Mouse (Mus musculus): ENCODE data around the gene Mylk2.
A peak's percentile ranks its signal among the peaks of the same experiment; 100 is the strongest.

The Mylk2 gene

DNA sequence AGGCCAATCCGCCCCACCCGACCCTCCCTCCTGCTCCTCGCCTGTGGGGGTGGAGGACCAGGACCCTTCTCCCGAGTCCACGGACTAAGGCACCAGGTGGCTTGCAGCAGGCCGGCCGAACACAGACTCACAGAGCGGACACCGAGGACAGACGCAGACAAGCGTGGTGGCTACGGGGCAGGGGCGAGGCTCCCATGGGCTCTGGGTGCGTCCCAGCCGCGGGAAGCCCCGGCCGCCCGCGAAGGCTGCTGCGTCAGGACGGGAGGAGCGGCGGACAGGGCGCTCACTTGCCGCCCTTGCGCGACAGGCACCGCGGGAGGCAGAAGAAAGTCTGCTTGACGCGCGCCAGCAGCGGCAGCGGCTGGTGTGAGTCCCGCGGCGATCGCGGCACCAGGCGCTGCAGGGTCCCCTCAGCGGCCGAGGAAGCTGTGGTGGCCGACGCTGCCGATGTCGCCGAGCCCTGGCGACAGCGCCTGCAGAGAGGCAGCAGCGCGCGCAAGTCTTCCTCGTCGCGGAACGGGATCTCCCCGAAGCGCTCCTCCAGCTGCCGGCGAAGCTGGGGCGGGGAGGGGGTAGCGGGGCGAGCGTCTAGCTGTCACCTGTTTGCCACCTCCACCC lies 31.9 kb downstream of the Mylk2 start:
- peak; percentile 57 for DNase-seq (ENCODE audit: extremely low spot score, low spot score)

- DNase-seq (ENCODE audit: extremely low spot score, low spot score): peak; percentile 37
Measured at GRCm38 (mm10) chr2:152943568-152943967, 32.4 kb downstream of the Mylk2 start.

DNA sequence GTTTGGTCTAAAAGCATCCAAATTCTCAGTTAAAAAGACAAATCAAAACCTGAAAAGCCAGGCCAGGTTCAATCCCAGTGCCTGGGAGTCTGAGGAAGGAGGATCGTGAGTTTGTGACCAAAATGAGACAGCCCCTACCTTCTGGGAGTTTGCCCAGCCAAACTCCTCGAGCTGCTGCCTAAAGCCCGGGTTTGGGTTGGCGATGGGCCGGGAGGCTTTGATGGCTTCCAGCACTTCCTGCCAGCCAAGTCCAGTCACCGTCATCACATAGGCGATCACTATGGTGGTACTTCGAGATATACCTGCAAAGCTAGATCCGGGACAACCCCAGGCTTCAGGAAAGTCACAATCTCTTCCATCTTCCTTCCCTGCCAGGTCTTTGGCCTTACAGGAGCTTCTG lies 32.9 kb downstream of the Mylk2 start:
- no peak for DNase-seq (ENCODE audit: extremely low spot score, low spot score)

GRCm38 (mm10) chr2:152947098-152947497 lies 35.9 kb downstream of the Mylk2 start:
- DNase-seq (ENCODE audit: extremely low spot score, low spot score): no peak

DNA sequence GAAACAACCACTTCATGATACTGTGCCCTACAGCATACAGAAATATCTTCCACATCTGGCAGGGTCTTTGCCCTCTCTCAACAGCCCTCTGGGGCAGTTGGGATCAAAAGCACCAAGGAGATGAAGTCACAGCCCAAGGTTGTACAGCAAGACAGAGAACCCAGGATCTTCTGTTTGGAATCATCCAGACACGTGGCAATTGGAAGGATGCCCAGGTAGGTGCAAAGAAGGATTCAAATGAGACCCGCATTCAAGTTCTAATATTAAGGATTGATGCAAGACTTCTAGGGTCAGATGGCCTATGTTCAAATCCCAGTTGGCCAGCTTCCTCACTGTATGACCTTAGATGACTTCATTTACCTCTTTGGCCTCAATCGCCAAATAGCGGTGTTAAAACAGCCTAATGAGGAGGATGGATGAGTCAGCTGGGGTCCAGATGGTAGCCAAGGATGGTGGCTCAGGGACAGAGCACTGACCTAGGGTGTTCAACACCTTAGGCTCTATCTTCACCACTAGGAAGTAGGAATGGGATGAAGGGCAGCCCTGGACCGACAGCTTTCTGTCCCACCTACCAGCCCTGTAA lies 37.4 kb downstream of the Mylk2 start:
- no peak for DNase-seq (ENCODE audit: extremely low spot score, low spot score)

- no peak for DNase-seq (ENCODE audit: extremely low spot score, low spot score)
Measured at GRCm38 (mm10) chr2:152950358-152951064, 39.4 kb downstream of the Mylk2 start.

DNA sequence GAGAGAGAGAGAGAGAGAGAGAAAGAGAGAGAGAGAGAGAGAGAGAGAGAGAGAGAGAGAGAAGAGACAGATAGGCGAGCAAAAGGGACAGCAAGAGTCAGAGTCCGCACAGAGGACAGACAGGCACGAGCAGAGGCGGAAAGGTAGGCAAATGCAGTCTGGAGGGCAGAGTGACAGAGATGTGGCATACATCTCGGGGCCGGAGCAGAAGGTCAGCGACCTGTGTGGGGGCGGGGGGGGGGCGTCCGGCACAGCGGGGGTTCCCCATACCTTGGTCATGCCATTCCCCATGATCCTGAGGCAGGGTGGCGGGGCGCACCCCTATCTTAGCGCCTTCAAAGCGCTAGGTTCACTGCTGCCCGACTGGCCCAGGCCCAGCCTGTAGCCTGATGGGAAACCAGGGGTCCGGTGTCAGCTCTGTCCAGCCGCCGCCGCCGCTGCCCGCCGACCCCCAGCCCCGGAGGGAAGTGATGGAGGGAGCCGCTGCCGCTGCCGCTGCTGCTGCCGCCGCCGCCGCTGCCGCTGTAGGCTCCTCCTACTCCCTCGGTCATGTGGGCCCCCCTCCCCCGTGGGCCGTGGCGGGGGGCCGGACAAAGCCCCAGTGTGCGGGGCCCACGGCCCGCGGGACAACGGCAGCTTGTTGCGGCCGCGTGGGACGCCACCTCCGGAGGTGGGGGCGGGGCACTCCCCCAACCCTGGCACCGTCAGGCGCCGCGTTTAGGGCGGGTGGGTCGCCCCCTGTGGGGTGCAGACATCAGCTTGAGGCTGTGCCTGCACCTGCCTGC lies 40.1 kb downstream of the Mylk2 start, which contains the start of gene Dusp15:
Gene Dusp15 (minus strand): TSS at position 634 of the 785 bp plus-strand sequence.
- DNase-seq (ENCODE audit: extremely low spot score, low spot score): peak; percentile 73

DNA sequence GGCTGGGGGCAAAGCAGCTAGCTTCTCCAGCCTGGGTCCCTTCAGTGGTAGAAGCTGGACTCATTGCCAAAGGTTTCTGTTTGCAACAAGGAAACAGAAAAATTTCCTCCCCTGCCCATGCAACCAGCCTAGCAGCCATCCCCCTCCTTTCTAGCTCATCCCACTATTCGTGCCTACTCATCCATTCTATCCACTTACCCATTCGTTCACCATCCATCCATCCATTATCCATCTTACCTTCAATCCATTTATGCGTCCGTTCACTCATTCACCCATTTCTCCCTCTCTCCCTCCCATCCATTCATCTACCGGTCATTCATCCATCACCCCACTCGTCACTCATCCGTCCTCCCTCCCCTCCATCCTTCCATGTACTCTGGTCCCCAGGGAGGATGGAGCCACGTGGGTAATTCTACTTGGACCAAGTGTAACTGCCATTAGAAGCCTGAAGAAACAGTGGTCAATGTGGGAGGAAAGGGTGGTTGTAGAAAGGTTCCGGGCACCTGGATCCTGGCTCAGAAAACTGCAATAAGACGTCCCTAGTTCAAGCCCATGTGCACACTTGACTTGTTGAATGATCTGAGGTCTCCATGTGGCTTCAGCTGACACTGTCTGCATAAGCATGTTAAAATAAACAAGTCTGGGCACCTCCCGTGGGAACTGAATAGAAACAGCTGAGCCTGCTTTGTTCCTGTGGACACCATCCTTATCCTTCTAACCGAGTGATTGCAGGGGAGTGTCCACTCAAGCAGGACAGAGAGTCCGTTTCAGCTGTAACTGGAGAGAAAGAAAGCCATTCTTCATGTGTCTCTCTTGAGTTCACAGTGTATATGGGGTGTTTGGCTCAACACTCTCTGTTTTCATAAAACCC lies 40.9 kb downstream of the Mylk2 start:
- DNase-seq (ENCODE audit: extremely low spot score, low spot score): no peak

GRCm38 (mm10) chr2:152958116-152958515 lies 47.0 kb downstream of the Mylk2 start:
- DNase-seq (ENCODE audit: extremely low spot score, low spot score): no peak

- peak; percentile 83 for DNase-seq (ENCODE audit: extremely low spot score, low spot score)
Measured at GRCm38 (mm10) chr2:152962091-152962793, 51.1 kb downstream of the Mylk2 start, which contains the start of gene Ttll9. Gene Ttll9, plus strand, starts transcription at chr2:152962485.

- DNase-seq (ENCODE audit: extremely low spot score, low spot score): no peak
Measured at GRCm38 (mm10) chr2:152965555-152965954, 54.4 kb downstream of the Mylk2 start.

All from neural tube, embryonic 10.5 days (tissue).